Mouse (Mus musculus): ENCODE measurements around the gene Ncoa6. TPM values are rescaled to one million over a fixed set of nuclear protein-coding genes. Genes with fewer than 3 reads are reported as not detected.

The Ncoa6 gene
- polyA plus RNA-seq, 2 experiments, result 26.9 to 45.4 TPM

GRCm38 (mm10) chr2:155367635-155368284 lies 105.9 kb downstream of the Ncoa6 start:
- H3K4me2 ChIP-seq (replicated peaks; ENCODE audit: low read depth, low read length, severe bottlenecking), result no peak overlapping the region
- no peaks in the 10 kb centered on the region for H3K4me1 ChIP-seq (ENCODE audit: control insufficient read depth, insufficient read depth, low read length)
- no peak for ATAC-seq (ENCODE audit: low FRiP score, low read depth)
- H3K27me3 ChIP-seq (ENCODE audit: control insufficient read depth, insufficient read depth, low read length), result no peaks in the 10 kb centered on the region
- no peak overlapping the region for H3K27ac ChIP-seq (replicated peaks; ENCODE audit: low read depth, low read length)
- H3K9me3 ChIP-seq (ENCODE audit: control insufficient read depth, low read length), result no peaks in the 10 kb centered on the region
- no peaks in the 10 kb centered on the region for H3K36me3 ChIP-seq (ENCODE audit: control insufficient read depth, insufficient read depth, low read length)
- no peak for DNase-seq (ENCODE audit: low spot score)
- WGBS, result 80% methylated on average over 7 of the region's 7 CpGs
- H3K4me3 ChIP-seq (replicated peaks; ENCODE audit: low read length), result no peak overlapping the region
- TF ChIP-seq POLR2A (IDR thresholded peaks at IDR 0.05; ENCODE audit: borderline replicate concordance, extremely low read depth, insufficient read depth, insufficient read length), result no peak
- H3K9ac ChIP-seq (ENCODE audit: low read depth, low read length, severe bottlenecking), result no peak overlapping the region

DNA sequence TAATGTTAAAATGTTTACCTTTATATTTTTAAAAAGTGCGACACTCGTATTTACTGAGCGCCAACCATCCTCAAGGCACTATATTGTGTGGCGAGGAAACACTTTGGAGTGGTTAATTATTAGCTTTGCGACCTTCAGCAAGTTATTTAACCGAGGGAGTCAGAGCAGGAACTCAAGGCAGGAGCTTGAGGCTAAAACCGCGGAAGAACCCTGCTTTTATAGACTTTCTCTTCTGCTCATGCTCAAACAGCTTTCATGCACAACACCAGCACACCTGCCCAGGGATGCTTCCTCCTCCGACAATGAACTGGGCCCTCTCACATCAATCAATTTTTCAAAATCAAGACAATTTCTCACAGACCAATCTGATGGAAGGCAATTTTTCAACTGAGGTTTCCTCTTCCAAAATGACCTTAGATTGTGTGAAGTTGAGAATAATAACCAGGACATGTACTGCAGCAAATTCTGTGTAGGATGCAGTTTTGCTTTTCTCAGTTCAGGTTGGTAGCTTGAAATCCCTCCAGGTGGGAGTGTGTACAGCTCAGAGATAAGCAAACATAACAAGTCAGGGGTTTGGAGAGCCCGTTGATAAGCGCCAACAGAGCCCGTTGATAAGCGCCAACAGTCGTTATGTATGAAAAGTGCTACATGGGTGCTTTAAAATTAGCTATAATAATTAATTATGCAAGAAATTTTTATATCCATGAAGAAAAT lies 115.9 kb downstream of the Ncoa6 start:
- Histone ChIP-seq H3K4me3 (replicated peaks; ENCODE audit: low read length) (peak overlapping the region; percentile 81), H3K9me3 (ENCODE audit: control insufficient read depth, low read length) (no peaks in the 10 kb centered on the region), H3K27ac (replicated peaks; ENCODE audit: low read depth, low read length) (no peak overlapping the region; the same call in 1 of the 2 replicates), H3K27me3 (ENCODE audit: control insufficient read depth, insufficient read depth, low read length) (no peaks in the 10 kb centered on the region), H3K4me1 (ENCODE audit: control insufficient read depth, insufficient read depth, low read length) (peaks cover 6% of the 10 kb centered on the region; the same call in 1 of the 2 replicates), H3K36me3 (ENCODE audit: control insufficient read depth, insufficient read depth, low read length) (no peaks in the 10 kb centered on the region), H3K9ac (ENCODE audit: low read depth, low read length, severe bottlenecking) (peak overlapping the region; percentile 26; the same call in 1 of the 2 replicates), H3K4me2 (replicated peaks; ENCODE audit: low read depth, low read length, severe bottlenecking) (peak overlapping the region; percentile 73)
- ATAC-seq (ENCODE audit: low FRiP score, low read depth), result peak; percentile 12; the same call in 1 of the 2 replicates
- 35% methylated on average over 14 of the region's 14 CpGs for WGBS
- TF ChIP-seq POLR2A (IDR thresholded peaks at IDR 0.05; ENCODE audit: borderline replicate concordance, extremely low read depth, insufficient read depth, insufficient read length), result no peak
- no peak for DNase-seq (ENCODE audit: low spot score)

DNA sequence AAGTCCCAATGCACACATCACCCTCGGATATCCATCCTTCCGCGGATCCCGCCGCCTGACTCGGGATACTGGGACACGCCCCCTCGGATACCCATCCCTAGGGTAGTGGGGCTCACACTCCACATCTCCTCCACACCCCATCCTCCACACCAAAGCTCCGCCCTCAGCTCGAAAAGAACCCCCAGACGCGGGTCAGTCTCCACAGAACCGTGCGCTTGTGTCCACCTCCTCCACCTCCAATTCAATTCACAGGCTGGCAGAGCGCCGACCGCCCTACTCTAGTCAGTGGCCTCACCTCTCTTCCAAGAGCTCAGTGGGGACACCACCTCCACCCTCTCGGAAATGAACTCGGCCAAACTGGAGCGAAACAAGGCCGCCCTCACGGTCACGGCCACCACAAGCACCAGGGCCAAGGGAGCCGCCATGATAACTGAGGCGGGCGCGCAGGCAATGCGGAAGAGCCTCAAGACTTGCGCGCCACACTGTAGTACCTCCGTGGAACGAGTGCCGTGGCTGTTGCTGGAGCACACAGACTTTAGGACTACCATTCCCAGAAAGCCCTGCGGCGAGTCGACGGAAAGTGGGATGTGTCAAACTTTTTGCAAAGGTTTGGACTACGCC lies 116.6 kb downstream of the Ncoa6 start, which contains the start of gene Pigu:
TSS of gene Pigu (minus strand) at position 460 of the 621 bp plus-strand sequence.
- no peak for TF ChIP-seq POLR2A (IDR thresholded peaks at IDR 0.05; ENCODE audit: borderline replicate concordance, extremely low read depth, insufficient read depth, insufficient read length)
- Histone ChIP-seq H3K4me1 (ENCODE audit: control insufficient read depth, insufficient read depth, low read length) (peaks cover 6% of the 10 kb centered on the region; the same call in 1 of the 2 replicates), H3K9me3 (ENCODE audit: control insufficient read depth, low read length) (no peaks in the 10 kb centered on the region), H3K27ac (replicated peaks; ENCODE audit: low read depth, low read length) (peak within 1 kb of the TSS; percentile 72), H3K36me3 (ENCODE audit: control insufficient read depth, insufficient read depth, low read length) (no peaks in the 10 kb centered on the region), H3K27me3 (ENCODE audit: control insufficient read depth, insufficient read depth, low read length) (no peaks in the 10 kb centered on the region), H3K4me2 (replicated peaks; ENCODE audit: low read depth, low read length, severe bottlenecking) (peak within 1 kb of the TSS; percentile 73), H3K4me3 (replicated peaks; ENCODE audit: low read length) (peak within 1 kb of the TSS; percentile 81), H3K9ac (ENCODE audit: low read depth, low read length, severe bottlenecking) (peak within 1 kb of the TSS; percentile 74)
- DNase-seq (ENCODE audit: low spot score) (peak; percentile 98), ATAC-seq (ENCODE audit: low FRiP score, low read depth) (peak; percentile 98)
- whole genome bisulfite sequencing, result under 1% methylated on average over 38 of the region's 38 CpGs

- Histone ChIP-seq H3K4me1 (ENCODE audit: control insufficient read depth, insufficient read depth, low read length) (peaks cover 6% of the 10 kb centered on the region; the same call in 1 of the 2 replicates), H3K27ac (replicated peaks; ENCODE audit: low read depth, low read length) (no peak overlapping the region), H3K27me3 (ENCODE audit: control insufficient read depth, insufficient read depth, low read length) (no peaks in the 10 kb centered on the region), H3K9me3 (ENCODE audit: control insufficient read depth, low read length) (no peaks in the 10 kb centered on the region), H3K4me2 (replicated peaks; ENCODE audit: low read depth, low read length, severe bottlenecking) (no peak overlapping the region), H3K4me3 (replicated peaks; ENCODE audit: low read length) (no peak overlapping the region), H3K36me3 (ENCODE audit: control insufficient read depth, insufficient read depth, low read length) (no peaks in the 10 kb centered on the region), H3K9ac (ENCODE audit: low read depth, low read length, severe bottlenecking) (no peak overlapping the region)
- ATAC-seq (ENCODE audit: low FRiP score, low read depth) (no peak), DNase-seq (ENCODE audit: low spot score) (no peak)
- no peak for TF ChIP-seq POLR2A (IDR thresholded peaks at IDR 0.05; ENCODE audit: borderline replicate concordance, extremely low read depth, insufficient read depth, insufficient read length)
- 90% methylated on average over 3 of the region's 3 CpGs for WGBS
Observed at GRCm38 (mm10) chr2:155354402-155354801, 119.3 kb downstream of the Ncoa6 start.

DNA sequence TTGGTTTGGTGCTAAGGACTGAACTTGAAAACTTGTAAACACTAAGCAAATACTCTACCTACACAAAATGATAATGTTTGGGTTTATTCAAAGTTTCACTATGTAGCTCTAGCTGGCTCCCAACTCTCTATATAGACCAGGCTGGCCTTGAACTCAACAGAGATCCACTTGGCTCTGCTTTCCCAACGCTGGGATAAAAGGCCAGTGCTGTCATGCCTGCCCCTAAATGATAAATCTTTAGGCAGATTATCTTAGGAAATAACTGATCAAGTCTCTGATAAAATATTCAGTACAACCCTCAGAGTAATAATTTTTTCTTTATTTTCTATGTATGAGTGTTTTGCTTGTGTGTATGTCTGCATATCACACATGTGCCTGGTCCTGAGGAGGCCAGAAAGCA lies 127.0 kb downstream of the Ncoa6 start:
- TF ChIP-seq POLR2A (IDR thresholded peaks at IDR 0.05; ENCODE audit: borderline replicate concordance, extremely low read depth, insufficient read depth, insufficient read length), result no peak
- Histone ChIP-seq H3K27me3 (ENCODE audit: control insufficient read depth, insufficient read depth, low read length) (no peaks in the 10 kb centered on the region), H3K4me1 (ENCODE audit: control insufficient read depth, insufficient read depth, low read length) (no peaks in the 10 kb centered on the region), H3K9me3 (ENCODE audit: control insufficient read depth, low read length) (no peaks in the 10 kb centered on the region), H3K27ac (replicated peaks; ENCODE audit: low read depth, low read length) (no peak overlapping the region), H3K36me3 (ENCODE audit: control insufficient read depth, insufficient read depth, low read length) (peaks cover 11% of the 10 kb centered on the region), H3K9ac (ENCODE audit: low read depth, low read length, severe bottlenecking) (no peak overlapping the region), H3K4me2 (replicated peaks; ENCODE audit: low read depth, low read length, severe bottlenecking) (no peak overlapping the region), H3K4me3 (replicated peaks; ENCODE audit: low read length) (no peak overlapping the region)
- ATAC-seq (ENCODE audit: low FRiP score, low read depth) (no peak), DNase-seq (ENCODE audit: low spot score) (no peak)
- 74% methylated on average over 1 of the region's 1 CpGs for WGBS

MicroRNAs within 50 kb of the gene (microRNA counts, 519-probe panel; counts per million panel counts)
- 1,940 counts per million, percentile 24 among the panel's probes with 10 or more counts for microRNA mmu-miR-695

Small RNA genes lying within 50 kb of the gene (microRNA-seq; reads per million reads assigned to microRNA genes)
- gene Mir695, result not detected

Other genes starting within 250 kb of the Ncoa6 start
- gene Dynlrb1, start 237.4 kb downstream of the Ncoa6 start, polyA plus RNA-seq (2012; rRNA removed), result 476 and 534 TPM in 2 replicates
- gene Dynlrb1, start 237.4 kb downstream of the Ncoa6 start, polyA plus RNA-seq (2014; fragmentation: Nextera tagmentation; extraction: Ambion mirVana), result 501 and 509 TPM in 2 replicates
- gene Map1lc3a, start 197.6 kb downstream of the Ncoa6 start, polyA plus RNA-seq (2012; rRNA removed), result 129 and 134 TPM in 2 replicates
- gene Map1lc3a, start 197.6 kb downstream of the Ncoa6 start, polyA plus RNA-seq (2014; fragmentation: Nextera tagmentation; extraction: Ambion mirVana), result 233 TPM in 2 replicates
- gene Pigu, start 116.5 kb downstream of the Ncoa6 start, polyA plus RNA-seq (2012; rRNA removed), result 50.7 and 66.4 TPM in 2 replicates
- 43.8 and 49.4 TPM in 2 replicates for gene Pigu, start 116.5 kb downstream of the Ncoa6 start, polyA plus RNA-seq (2014; fragmentation: Nextera tagmentation; extraction: Ambion mirVana)
- gene Trp53inp2, start 92.8 kb downstream of the Ncoa6 start, polyA plus RNA-seq (2012; rRNA removed), result 26.8 and 35.7 TPM in 2 replicates
- 15.5 and 17.6 TPM in 2 replicates for gene Trp53inp2, start 92.8 kb downstream of the Ncoa6 start, polyA plus RNA-seq (2014; fragmentation: Nextera tagmentation; extraction: Ambion mirVana)
- gene Acss2, start 44.1 kb upstream of the Ncoa6 start, polyA plus RNA-seq (2012; rRNA removed), result 13.3 and 14.8 TPM in 2 replicates
- gene Acss2, start 44.1 kb upstream of the Ncoa6 start, polyA plus RNA-seq (2014; fragmentation: Nextera tagmentation; extraction: Ambion mirVana), result 15.0 and 15.8 TPM in 2 replicates
- gene Ggt7, start 44.3 kb upstream of the Ncoa6 start, polyA plus RNA-seq (2012; rRNA removed), result 18.0 and 32.5 TPM in 2 replicates
- gene Ggt7, start 44.3 kb upstream of the Ncoa6 start, polyA plus RNA-seq (2014; fragmentation: Nextera tagmentation; extraction: Ambion mirVana), result 3.7 and 4.4 TPM in 2 replicates
- 16.3 and 21.3 TPM in 2 replicates for gene Gss, start 118.9 kb upstream of the Ncoa6 start, polyA plus RNA-seq (2012; rRNA removed)
- gene Gss, start 118.9 kb upstream of the Ncoa6 start, polyA plus RNA-seq (2014; fragmentation: Nextera tagmentation; extraction: Ambion mirVana), result 24.9 and 28.7 TPM in 2 replicates
- gene Myh7b, start 137.3 kb upstream of the Ncoa6 start, polyA plus RNA-seq (2012; rRNA removed), result 21.9 and 27.0 TPM in 2 replicates
- gene Myh7b, start 137.3 kb upstream of the Ncoa6 start, polyA plus RNA-seq (2014; fragmentation: Nextera tagmentation; extraction: Ambion mirVana), result 3.6 and 5.0 TPM in 2 replicates
- 166 and 196 TPM in 2 replicates for gene Trpc4ap, start 218.5 kb upstream of the Ncoa6 start, polyA plus RNA-seq (2012; rRNA removed)
- gene Trpc4ap, start 218.5 kb upstream of the Ncoa6 start, polyA plus RNA-seq (2014; fragmentation: Nextera tagmentation; extraction: Ambion mirVana), result 140 and 153 TPM in 2 replicates